Mouse (Mus musculus) liver, embryonic 14.5 days (tissue): Measurements from ENCODE around the gene Kbtbd8. TPM values are rescaled to one million over a fixed set of nuclear protein-coding genes. Genes with fewer than 3 reads are reported as not detected.

Experiments
- ATAC-seq: fragments of 200-750 bp; cut with Nextera tagmentation; 2 replicates; pipeline ENCODE4 v1.8.0; 2017; ENCODE audit warnings: moderate number of reproducible peaks, mild to moderate bottlenecking, moderate library complexity; ENCODE audit not compliant: insufficient read depth
- DNase-seq, 3 experiments: peaks; one replicate each; pipeline ENCODE4 v3.0.0-alpha.2; 2012 to 2013; ENCODE audit warnings: low read depth in 3 of 3, low spot score in 3 of 3
- H3K27ac ChIP-seq: fragments of 300-500 bp; sonication (generic); 2 replicates; pipeline ENCODE4 v1.5.1; 2014; ENCODE audit warnings: moderate library complexity, mild to moderate bottlenecking, control low read depth, inconsistent platforms
- H3K27me3 ChIP-seq: fragments of 300-500 bp; sonication (generic); 2 replicates; pipeline ENCODE4 v1.6.1; 2014; ENCODE audit warnings: mild to moderate bottlenecking, low read length, moderate library complexity; ENCODE audit not compliant: control insufficient read depth, insufficient read depth
- H3K36me3 ChIP-seq: fragments of 300-500 bp; sonication (generic); replicated peaks from 2 replicates; pipeline ENCODE4 v1.6.1; 2014; ENCODE audit warnings: low read depth; ENCODE audit not compliant: control insufficient read depth, insufficient read depth
- H3K4me1 ChIP-seq, 2 experiments: fragments of 200-500 bp in 1 of 2; fragments of 300-500 bp in 1 of 2; sonication (generic) in 1 of 2; replicated peaks; 2 replicates each; pipeline ENCODE4 v1.6.1; 2012 to 2014; ENCODE audit warnings: antibody characterized with exemption in 1 of 2, inconsistent platforms in 1 of 2, low read length in 1 of 2; ENCODE audit not compliant: control insufficient read depth in 2 of 2, insufficient read depth in 2 of 2
- H3K4me2 ChIP-seq: fragments of 300-500 bp; sonication (generic); 2 replicates; pipeline ENCODE4 v1.6.1; 2014; ENCODE audit warnings: low read depth, mild to moderate bottlenecking, control low read depth, moderate library complexity
- H3K4me3 ChIP-seq, 2 experiments: fragments of 200-500 bp in 1 of 2; fragments of 300-500 bp in 1 of 2; sonication (generic) in 1 of 2; 2 replicates each; pipeline ENCODE4 v1.5.1; 2012 to 2014; ENCODE audit warnings: low read depth in 2 of 2, low read length in 2 of 2, mild to moderate bottlenecking in 2 of 2, control low read depth in 1 of 2, inconsistent platforms in 1 of 2, moderate library complexity in 1 of 2; ENCODE audit not compliant: insufficient read depth in 1 of 2
- H3K9ac ChIP-seq: fragments of 300-500 bp; sonication (generic); replicated peaks from 2 replicates; pipeline ENCODE4 v1.6.1; 2014; ENCODE audit warnings: mild to moderate bottlenecking, control low read depth, moderate library complexity
- H3K9me3 ChIP-seq: fragments of 300-500 bp; sonication (generic); 2 replicates; pipeline ENCODE4 v1.6.1; 2016; ENCODE audit warnings: low read length, mixed read lengths; ENCODE audit not compliant: control insufficient read depth
- CTCF ChIP-seq: IDR thresholded peaks from 2 replicates; pipeline ENCODE4 v1.5.1; 2016; ENCODE audit warnings: antibody characterized with exemption, low read depth, control low read depth
- EP300 ChIP-seq: IDR thresholded peaks from 2 replicates; pipeline ENCODE4 v1.6.1; 2016; ENCODE audit warnings: antibody characterized with exemption, low read depth
- WGBS: fragments of 180-500 bp; shearing (Covaris S2); extraction: QIAGEN DNeasy Blood & Tissue Kit; methylation state at CpG from one replicate; pipeline ENCODE4 v1.1.7; 2014; ENCODE audit not compliant: insufficient replicate concordance; 5-methylcytosine and 5-hydroxymethylcytosine counted together
- polyA plus RNA-seq, 2 experiments: library from polyadenylated mRNA; depleted of rRNA in 1 of 2; stranded (reverse) in 1 of 2; unstranded in 1 of 2; fragments of >200 nt; fragmentation: Nextera tagmentation in 1 of 2; extraction: Ambion mirVana in 1 of 2; gene quantifications; 2 replicates each; pipeline versions ENCODE4 v1.2.1 to v1.2.3; 2012 to 2014

Gene Kbtbd8
- polyA plus RNA-seq, 2 experiments = 2.4 to 5.4 TPM

DNA sequence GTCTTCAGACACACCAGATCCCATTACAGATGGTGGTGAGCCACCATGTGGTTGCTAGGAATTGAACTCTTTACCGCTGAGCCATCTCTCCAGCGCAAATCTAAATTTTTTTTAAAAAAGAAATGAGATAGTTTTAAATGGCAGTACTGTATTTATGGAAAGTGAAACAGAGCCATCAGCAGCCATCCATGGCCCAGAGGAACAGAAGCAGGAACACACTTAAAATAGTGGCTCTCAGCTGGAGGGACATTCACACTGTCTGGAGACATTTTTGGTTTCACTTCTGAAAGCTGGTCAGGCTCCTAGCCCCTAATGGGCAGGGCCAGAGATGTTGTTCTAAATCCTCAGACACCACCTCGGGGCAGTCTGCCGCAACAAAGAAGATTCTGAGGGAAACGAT is 5.0 kb upstream of the Kbtbd8 start:
- no peak for DNase-seq
- 69% methylated on average over 5 of the region's 5 CpGs for WGBS
- TF ChIP-seq EP300 (no peak), CTCF (no peak)

DNA sequence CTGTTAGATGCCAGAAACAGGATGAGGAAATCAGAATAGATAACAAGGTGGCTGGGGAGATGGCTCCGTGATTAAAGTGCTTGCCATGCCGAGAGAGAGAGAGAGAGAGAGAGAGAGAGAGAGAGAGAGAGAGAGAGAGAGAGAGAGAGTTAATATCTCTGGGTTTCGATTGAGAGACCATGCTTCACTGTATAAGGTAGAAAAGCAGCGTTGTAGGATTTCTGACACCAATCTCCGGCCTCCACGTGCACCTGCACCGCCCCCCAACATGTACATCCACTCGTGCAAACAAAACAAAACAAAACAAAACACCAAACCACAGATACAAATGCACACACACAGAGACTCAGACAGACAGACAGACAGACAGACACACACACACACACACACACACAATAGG is 527 bp upstream of the Kbtbd8 start:
- Histone ChIP-seq H3K4me1 (peaks cover 8 to 9% of the 10 kb centered on the region in 2 experiments; a peak in 3 of 4 replicates), H3K27ac (no peak overlapping the region), H3K4me3 (no peak overlapping the region), H3K36me3 (no peaks in the 10 kb centered on the region; the same call in 1 of the 2 replicates), H3K27me3 (no peaks in the 10 kb centered on the region), H3K4me2 (peak overlapping the region; percentile 75), H3K9me3 (no peaks in the 10 kb centered on the region), H3K9ac (no peak overlapping the region)
- TF ChIP-seq CTCF (no peak), EP300 (no peak)
- WGBS = 41% methylated on average over 8 of the region's 8 CpGs
- ATAC-seq (no peak), DNase-seq (no peak)

More for the DNA sequence above, 5.0 kb upstream of the Kbtbd8 start:
- H3K4me2 ChIP-seq = no peak overlapping the region
- no peaks in the 10 kb centered on the region for H3K9me3 ChIP-seq
- no peak overlapping the region for H3K9ac ChIP-seq
- no peak overlapping the region for H3K27ac ChIP-seq
- H3K27me3 ChIP-seq = no peaks in the 10 kb centered on the region
- no peak for ATAC-seq
- no peaks in the 10 kb centered on the region for H3K36me3 ChIP-seq
- no peak overlapping the region for H3K4me3 ChIP-seq
- H3K4me1 ChIP-seq = peaks cover 3 to 5% of the 10 kb centered on the region in 2 experiments; a peak in 3 of 4 replicates

- no peak overlapping the region for H3K27ac ChIP-seq
- peaks cover 8 to 9% of the 10 kb centered on the region in 2 experiments; a peak in 3 of 4 replicates for H3K4me1 ChIP-seq
- H3K4me3 ChIP-seq = peak overlapping the region; percentile 72 to 95
- H3K27me3 ChIP-seq = no peaks in the 10 kb centered on the region
- ATAC-seq (peak; percentile 96), DNase-seq (peak; percentile 97)
- H3K36me3 ChIP-seq = peaks cover 7% of the 10 kb centered on the region
- no peaks in the 10 kb centered on the region for H3K9me3 ChIP-seq
- WGBS = under 1% methylated on average over 91 of the region's 103 CpGs
- H3K9ac ChIP-seq = peak overlapping the region; percentile 76
- TF ChIP-seq EP300 = no peak
- TF ChIP-seq CTCF = peak; percentile 30
- H3K4me2 ChIP-seq = peak overlapping the region; percentile 88
These were observed 838 bp downstream of the Kbtbd8 start for GRCm38 (mm10) chr6:95117614-95118541.

- DNase-seq (peak in 1 of 3 experiments; percentile 20), ATAC-seq (no peak)
- H3K27me3 ChIP-seq = no peaks in the 10 kb centered on the region
- H3K36me3 ChIP-seq = peaks cover 7% of the 10 kb centered on the region
- H3K4me2 ChIP-seq = peak overlapping the region; percentile 57
- no peak overlapping the region for H3K9ac ChIP-seq
- H3K9me3 ChIP-seq = no peaks in the 10 kb centered on the region
- H3K4me1 ChIP-seq = peaks cover 8 to 10% of the 10 kb centered on the region in 2 experiments; a peak in 3 of 4 replicates
- TF ChIP-seq CTCF = no peak
- TF ChIP-seq EP300 = peak; percentile 52
- no peak overlapping the region for H3K27ac ChIP-seq
- peak overlapping the region in 1 of 2 experiments; percentile 28; a peak in 2 of 4 replicates for H3K4me3 ChIP-seq
- WGBS = 33% methylated on average over 3 of the region's 3 CpGs
These were observed 2.3 kb downstream of the Kbtbd8 start for GRCm38 (mm10) chr6:95119389-95119788.

GRCm38 (mm10) chr6:95149931-95150534 is 33.0 kb downstream of the Kbtbd8 start:
- no peaks in the 10 kb centered on the region for H3K4me1 ChIP-seq
- H3K4me3 ChIP-seq = no peak overlapping the region
- H3K27ac ChIP-seq = no peak overlapping the region
- H3K36me3 ChIP-seq = no peaks in the 10 kb centered on the region
- no peaks in the 10 kb centered on the region for H3K9me3 ChIP-seq
- no peak for DNase-seq
- no peak overlapping the region for H3K4me2 ChIP-seq
- no peaks in the 10 kb centered on the region for H3K27me3 ChIP-seq
- no peak for TF ChIP-seq EP300
- TF ChIP-seq CTCF = no peak
- WGBS = 30% methylated on average over 6 of the region's 6 CpGs
- no peak for ATAC-seq
- H3K9ac ChIP-seq = no peak overlapping the region
